Comparison of ENCODE assay signal across 8 mouse cellular contexts in genomic region chr3:135731292-135732047, GRCm38 (mm10). TPM values are rescaled to one million over a fixed set of nuclear protein-coding genes. Genes with fewer than 3 reads are reported as not detected.
DNase-seq lines count a peak whose midpoint lies in the region; ATAC-seq and TF ChIP-seq lines count a peak whose summit lies in the region.

No protein-coding gene starts in this region.

- TF ChIP-seq CTCF in midbrain, postnatal 0 days (IDR thresholded peaks at IDR 0.05): peak; percentile 98

- H3K4me2 ChIP-seq in embryonic facial prominence, embryonic 15.5 days (replicated peaks): 0 out of 2 replicates have a peak overlapping the region, but pooled peaks have one; percentile 8
- no peak overlapping the region for H3K4me2 ChIP-seq in limb, embryonic 13.5 days (replicated peaks)
- no peak overlapping the region for H3K4me2 ChIP-seq in midbrain, postnatal 0 days (ENCODE audit: low read depth, low read length, poor library complexity, severe bottlenecking)

- ATAC-seq in embryonic facial prominence, embryonic 15.5 days (ENCODE audit: insufficient number of reproducible peaks, low FRiP score, low TSS enrichment, low read depth): peak; percentile 79
- peak; percentile 85 for ATAC-seq in limb, embryonic 13.5 days (ENCODE audit: low FRiP score, low read depth)
- peak; percentile 86 for ATAC-seq in midbrain, postnatal 0 days (ENCODE audit: low FRiP score)

- H3K9me3 ChIP-seq in embryonic facial prominence, embryonic 15.5 days (replicated peaks): no peaks in the 10 kb centered on the region
- no peaks in the 10 kb centered on the region for H3K9me3 ChIP-seq in limb, embryonic 13.5 days
- no peaks in the 10 kb centered on the region for H3K9me3 ChIP-seq in midbrain, postnatal 0 days (ENCODE audit: low read length)

- H3K4me1 ChIP-seq in embryonic facial prominence, embryonic 15.5 days: no peaks in the 10 kb centered on the region
- H3K4me1 ChIP-seq in limb, embryonic 13.5 days: no peaks in the 10 kb centered on the region; the same call in 1 of the 2 replicates
- H3K4me1 ChIP-seq in midbrain, postnatal 0 days (ENCODE audit: insufficient read depth, low read length): no peaks in the 10 kb centered on the region

- no peak overlapping the region for H3K9ac ChIP-seq in embryonic facial prominence, embryonic 15.5 days
- H3K9ac ChIP-seq in limb, embryonic 13.5 days: no peak overlapping the region
- no peak overlapping the region for H3K9ac ChIP-seq in midbrain, postnatal 0 days (replicated peaks; ENCODE audit: low read length, poor library complexity, severe bottlenecking)

- H3K27me3 ChIP-seq in embryonic facial prominence, embryonic 15.5 days: no peaks in the 10 kb centered on the region
- no peaks in the 10 kb centered on the region for H3K27me3 ChIP-seq in limb, embryonic 13.5 days
- no peaks in the 10 kb centered on the region for H3K27me3 ChIP-seq in midbrain, postnatal 0 days (ENCODE audit: insufficient read depth, low read length)

- no peaks in the 10 kb centered on the region for H3K36me3 ChIP-seq in embryonic facial prominence, embryonic 15.5 days
- H3K36me3 ChIP-seq in limb, embryonic 13.5 days: no peaks in the 10 kb centered on the region
- no peaks in the 10 kb centered on the region for H3K36me3 ChIP-seq in midbrain, postnatal 0 days (ENCODE audit: insufficient read depth, low read length)

- no peak overlapping the region for H3K4me3 ChIP-seq in embryonic facial prominence, embryonic 15.5 days (replicated peaks)
- no peak overlapping the region for H3K4me3 ChIP-seq in limb, embryonic 13.5 days
- H3K4me3 ChIP-seq in midbrain, postnatal 0 days (ENCODE audit: low read depth, low read length): no peak overlapping the region

- peak; percentile 94 for DNase-seq in A20 (ENCODE audit: low read depth, low spot score)
- DNase-seq in adrenal gland, postnatal 4 days (ENCODE audit: low spot score in 2 of 2): peak; percentile 43 to 75
- DNase-seq in heart, adult 9 months (ENCODE audit: low spot score in 2 of 2): peak; percentile 84 to 95
- peak; percentile 99 for DNase-seq in kidney, adult 9 months
- peak; percentile 98 for DNase-seq in midbrain, postnatal 0 days (ENCODE audit: low spot score)
- DNase-seq in spleen, postnatal 36 days (ENCODE audit: low spot score in 2 of 2): peak; percentile 88 to 93

- no peak overlapping the region; the same call in 1 of the 2 replicates for H3K27ac ChIP-seq in embryonic facial prominence, embryonic 15.5 days (replicated peaks)
- no peak overlapping the region for H3K27ac ChIP-seq in limb, embryonic 13.5 days
- no peak overlapping the region for H3K27ac ChIP-seq in midbrain, postnatal 0 days (ENCODE audit: low read depth, low read length)

- WGBS in embryonic facial prominence, embryonic 15.5 days: 21% methylated on average over 17 of the region's 17 CpGs
- WGBS in limb, embryonic 13.5 days: 36% methylated on average over 17 of the region's 17 CpGs
- WGBS in midbrain, postnatal 0 days: 32% methylated on average over 17 of the region's 17 CpGs

RNA-seq across cellular contexts. Expression of gene Nfkb1, which starts 40.1 kb away (rescaled TPM):
- total RNA-seq in adrenal gland, postnatal 4 days (2021): 10 to 100 TPM; 71.3 to 74.6 TPM
- polyA plus RNA-seq in embryonic facial prominence, embryonic 15.5 days (2015; fragmentation: Nextera tagmentation; extraction: Ambion mirVana): 25.4 and 27.8 TPM in 2 replicates
- 15.8 and 16.0 TPM in 2 replicates for polyA plus RNA-seq in limb, embryonic 13.5 days (2015; fragmentation: Nextera tagmentation; extraction: Ambion mirVana)
- total RNA-seq in midbrain, postnatal 0 days (2014; rRNA removed): 26.2 and 27.0 TPM in 2 replicates
- 4.1 and 4.2 TPM in 2 replicates for polyA plus RNA-seq in midbrain, postnatal 0 days (2015; fragmentation: Nextera tagmentation; extraction: Ambion mirVana)
